Mouse (Mus musculus): ENCODE results near the gene Lag3.

The Lag3 gene

GRCm38 (mm10) chr6:124911533-124912218 is at the start of gene Lag3:
TSS of gene Lag3 (minus strand) at chr6:124911705.
- DNase-seq (ENCODE audit: low spot score in 2 of 2), result no peak

- no peak for DNase-seq (ENCODE audit: low spot score in 2 of 2)
These were observed 49.5 kb upstream of the Lag3 start for GRCm38 (mm10) chr6:124961021-124961420.

- DNase-seq (ENCODE audit: low spot score in 2 of 2), result no peak
These were observed 48.5 kb upstream of the Lag3 start for GRCm38 (mm10) chr6:124959960-124960359.

- no peak for DNase-seq (ENCODE audit: low spot score in 2 of 2)
These were observed 46.6 kb upstream of the Lag3 start for GRCm38 (mm10) chr6:124958127-124958526.

GRCm38 (mm10) chr6:124955212-124955611 is 43.7 kb upstream of the Lag3 start:
- no peak for DNase-seq (ENCODE audit: low spot score in 2 of 2)

- no peak for DNase-seq (ENCODE audit: low spot score in 2 of 2)
These were observed 42.6 kb upstream of the Lag3 start for GRCm38 (mm10) chr6:124953991-124954715.

GRCm38 (mm10) chr6:124943526-124943925 is 32.0 kb upstream of the Lag3 start:
- no peak for DNase-seq (ENCODE audit: low spot score in 2 of 2)

- no peak for DNase-seq (ENCODE audit: low spot score in 2 of 2)
These were observed 30.2 kb upstream of the Lag3 start for GRCm38 (mm10) chr6:124941679-124942078.

GRCm38 (mm10) chr6:124938554-124938953 is 27.0 kb upstream of the Lag3 start:
- DNase-seq (ENCODE audit: low spot score in 2 of 2), result no peak

GRCm38 (mm10) chr6:124937493-124937892 is 26.0 kb upstream of the Lag3 start:
- no peak for DNase-seq (ENCODE audit: low spot score in 2 of 2)

- no peak for DNase-seq (ENCODE audit: low spot score in 2 of 2)
These were observed 25.2 kb upstream of the Lag3 start for GRCm38 (mm10) chr6:124936681-124937080.

GRCm38 (mm10) chr6:124934670-124935069 is 23.2 kb upstream of the Lag3 start:
- DNase-seq (ENCODE audit: low spot score in 2 of 2), result no peak

- no peak for DNase-seq (ENCODE audit: low spot score in 2 of 2)
These were observed 21.6 kb upstream of the Lag3 start for GRCm38 (mm10) chr6:124933127-124933526.

GRCm38 (mm10) chr6:124932314-124932695 is 20.8 kb upstream of the Lag3 start:
- DNase-seq (ENCODE audit: low spot score in 2 of 2), result peak in 1 of 2 experiments; percentile 42

GRCm38 (mm10) chr6:124931525-124932313 is 20.2 kb upstream of the Lag3 start:
- peak; percentile 62 to 63 for DNase-seq (ENCODE audit: low spot score in 2 of 2)

GRCm38 (mm10) chr6:124930754-124931524 is 19.4 kb upstream of the Lag3 start, which contains the start of gene Mlf2:
TSS of gene Mlf2 (plus strand) at chr6:124931386.
- peak; percentile 96 to 98 for DNase-seq (ENCODE audit: low spot score in 2 of 2)

- DNase-seq (ENCODE audit: low spot score in 2 of 2), result no peak
These were observed 18.7 kb upstream of the Lag3 start for GRCm38 (mm10) chr6:124930231-124930630.

GRCm38 (mm10) chr6:124925941-124926340 is 14.4 kb upstream of the Lag3 start:
- no peak for DNase-seq (ENCODE audit: low spot score in 2 of 2)

GRCm38 (mm10) chr6:124925173-124925793 is 13.8 kb upstream of the Lag3 start:
- no peak for DNase-seq (ENCODE audit: low spot score in 2 of 2)

GRCm38 (mm10) chr6:124921539-124921938 is 10.0 kb upstream of the Lag3 start:
- DNase-seq (ENCODE audit: low spot score in 2 of 2), result no peak

All from frontal cortex, postnatal 10 days (tissue).